Mouse (Mus musculus) C2C12 (cell line): ENCODE results near the gene Kxd1. TPM values are rescaled to one million over a fixed set of nuclear protein-coding genes. Genes with fewer than 3 reads are reported as not detected.

Experiments
- H3K27me3 ChIP-seq: one replicate; pipeline ENCODE4 v1.6.1; 2011; ENCODE audit not compliant: control insufficient read depth, insufficient read depth, insufficient read length
- H3K36me3 ChIP-seq: one replicate; pipeline ENCODE4 v1.6.1; 2011; ENCODE audit not compliant: control insufficient read depth, insufficient read depth
- H3K4me3 ChIP-seq: one replicate; pipeline ENCODE4 v1.5.1; 2011; ENCODE audit warnings: mild to moderate bottlenecking, control low read depth; ENCODE audit not compliant: poor library complexity, insufficient read depth, severe bottlenecking
- H3K79me2 ChIP-seq: one replicate; pipeline ENCODE4 v1.6.1; 2011; ENCODE audit not compliant: control insufficient read depth, insufficient read depth
- H3K79me3 ChIP-seq: one replicate; pipeline ENCODE4 v1.6.1; 2011; ENCODE audit warnings: low read depth, control low read depth
- H3ac ChIP-seq: one replicate; pipeline ENCODE3; 2011; ENCODE audit warnings: low read depth; ENCODE audit not compliant: control insufficient read depth, insufficient read length
- CEBPB ChIP-seq: IDR thresholded peaks from one replicate; pipeline ENCODE4 v1.6.1; 2011; ENCODE audit warnings: low read depth, mild to moderate bottlenecking, control low read depth, moderate library complexity
- CTCF ChIP-seq: IDR thresholded peaks from one replicate; pipeline ENCODE4 v1.5.1; 2011; ENCODE audit not compliant: control insufficient read depth, insufficient read depth, insufficient read length
- FOSL1 ChIP-seq: IDR thresholded peaks from one replicate; pipeline ENCODE4 v1.8.0; 2011; ENCODE audit warnings: mild to moderate bottlenecking, low read length; ENCODE audit not compliant: poor library complexity, insufficient read depth, severe bottlenecking
- MAX ChIP-seq: IDR thresholded peaks from one replicate; pipeline ENCODE4 v1.6.1; 2011; ENCODE audit warnings: mild to moderate bottlenecking, control low read depth
- MYOD1 ChIP-seq: IDR thresholded peaks from one replicate; pipeline ENCODE4 v1.6.1; 2011; ENCODE audit warnings: low read depth; ENCODE audit not compliant: control insufficient read depth, insufficient read length
- MYOG ChIP-seq: IDR thresholded peaks from one replicate; pipeline ENCODE4 v1.6.1; 2011; ENCODE audit not compliant: control insufficient read depth, insufficient read length; ENCODE audit errors: extremely low read depth
- USF1 ChIP-seq: IDR thresholded peaks from one replicate; pipeline ENCODE4 v1.6.1; 2011; ENCODE audit warnings: low read depth, mild to moderate bottlenecking, control low read depth, moderate library complexity
- polyA plus RNA-seq: library from polyadenylated mRNA; unstranded; fragments of >200 nt; fragmentation: generic; extraction: Trizol; gene quantifications from one replicate; pipeline ENCODE4 v1.2.1, GENCODE M21; 2012; ENCODE audit warnings: missing spikeins

Gene Kxd1
- polyA plus RNA-seq, 1 experiment, result 47.5 TPM

- peaks cover 14% of the 10 kb centered on the region for H3K79me2 ChIP-seq
- H3K36me3 ChIP-seq, result peaks cover 42% of the 10 kb centered on the region
- H3K27me3 ChIP-seq, result no peaks in the 10 kb centered on the region
- no peak overlapping the region for H3K4me3 ChIP-seq
- peaks cover 11% of the 10 kb centered on the region for H3K79me3 ChIP-seq
- H3ac ChIP-seq, result no peak overlapping the region
- TF ChIP-seq USF1 (no peak), CTCF (no peak), MYOG (no peak), CEBPB (no peak), MYOD1 (no peak), FOSL1 (no peak), MAX (no peak)
Measured at GRCm38 (mm10) chr8:70535701-70536100, 7.9 kb upstream of the Kxd1 start.

- Histone ChIP-seq H3K4me3 (no peak overlapping the region), H3K27me3 (no peaks in the 10 kb centered on the region), H3ac (no peak overlapping the region), H3K79me3 (peaks cover 11% of the 10 kb centered on the region), H3K36me3 (peaks cover 42% of the 10 kb centered on the region), H3K79me2 (peaks cover 14% of the 10 kb centered on the region)
- TF ChIP-seq MYOG (no peak), MYOD1 (no peak), CEBPB (no peak), CTCF (no peak), FOSL1 (no peak), MAX (no peak), USF1 (no peak)
Measured at GRCm38 (mm10) chr8:70535221-70535620, 7.5 kb upstream of the Kxd1 start.

- Histone ChIP-seq H3K79me2 (peaks cover 15% of the 10 kb centered on the region), H3K27me3 (no peaks in the 10 kb centered on the region), H3K4me3 (no peak overlapping the region), H3ac (no peak overlapping the region), H3K79me3 (peaks cover 10% of the 10 kb centered on the region), H3K36me3 (peaks cover 49% of the 10 kb centered on the region)
- TF ChIP-seq CEBPB (no peak), USF1 (no peak), MAX (no peak), MYOD1 (no peak), MYOG (no peak), CTCF (no peak), FOSL1 (no peak)
Measured at GRCm38 (mm10) chr8:70534281-70534680, 6.5 kb upstream of the Kxd1 start.

- H3K27me3 ChIP-seq, result no peaks in the 10 kb centered on the region
- H3K36me3 ChIP-seq, result peaks cover 34% of the 10 kb centered on the region
- peaks cover 24% of the 10 kb centered on the region for H3K79me3 ChIP-seq
- TF ChIP-seq MYOD1, result no peak
- peaks cover 38% of the 10 kb centered on the region for H3K79me2 ChIP-seq
- no peak overlapping the region for H3K4me3 ChIP-seq
- H3ac ChIP-seq, result no peak overlapping the region
Measured at GRCm38 (mm10) chr8:70530314-70530713, 2.6 kb upstream of the Kxd1 start.

GRCm38 (mm10) chr8:70529741-70530161, 2.0 kb upstream of the Kxd1 start:
- no peak for TF ChIP-seq FOSL1
- no peak for TF ChIP-seq CTCF
- TF ChIP-seq CEBPB, result no peak
- TF ChIP-seq MYOG, result no peak
- TF ChIP-seq USF1, result no peak
- no peak for TF ChIP-seq MYOD1
- TF ChIP-seq MAX, result no peak
- Histone ChIP-seq H3K79me2 (peaks cover 38% of the 10 kb centered on the region), H3K36me3 (peaks cover 31% of the 10 kb centered on the region), H3K4me3 (no peak overlapping the region), H3K79me3 (peaks cover 24% of the 10 kb centered on the region), H3K27me3 (no peaks in the 10 kb centered on the region), H3ac (no peak overlapping the region)

- Histone ChIP-seq H3K79me2 (peaks cover 38% of the 10 kb centered on the region), H3ac (peak overlapping the region; percentile 2), H3K36me3 (peaks cover 30% of the 10 kb centered on the region), H3K27me3 (no peaks in the 10 kb centered on the region), H3K4me3 (no peak overlapping the region), H3K79me3 (peaks cover 24% of the 10 kb centered on the region)
- TF ChIP-seq MAX (no peak), FOSL1 (no peak)
Measured at GRCm38 (mm10) chr8:70529299-70529698, 1.5 kb upstream of the Kxd1 start.
